Mouse (Mus musculus): ENCODE data around the gene Fstl1.

The Fstl1 gene

GRCm38 (mm10) chr16:37776860-37777651, at the start of gene Fstl1:
Gene Fstl1 (plus strand): TSS chr16:37776873.
- peak; percentile 24 to 71 for DNase-seq (ENCODE audit: inconsistent age in 2 of 2, low spot score in 1 of 2)

- DNase-seq (ENCODE audit: inconsistent age in 2 of 2, low spot score in 1 of 2): peak; percentile 67 to 89
Measured at GRCm38 (mm10) chr16:37728674-37729073, 48.0 kb upstream of the Fstl1 start.

- DNase-seq (ENCODE audit: inconsistent age in 2 of 2, low spot score in 1 of 2): peak in 1 of 2 experiments; percentile 58
Measured at GRCm38 (mm10) chr16:37729381-37730150, 47.1 kb upstream of the Fstl1 start.

GRCm38 (mm10) chr16:37730293-37730835, 46.3 kb upstream of the Fstl1 start:
- no peak for DNase-seq (ENCODE audit: inconsistent age in 2 of 2, low spot score in 1 of 2)

- DNase-seq (ENCODE audit: inconsistent age in 2 of 2, low spot score in 1 of 2): no peak
Measured at GRCm38 (mm10) chr16:37731431-37731830, 45.2 kb upstream of the Fstl1 start.

GRCm38 (mm10) chr16:37732023-37732761, 44.5 kb upstream of the Fstl1 start:
- no peak for DNase-seq (ENCODE audit: inconsistent age in 2 of 2, low spot score in 1 of 2)

- peak; percentile 27 to 74 for DNase-seq (ENCODE audit: inconsistent age in 2 of 2, low spot score in 1 of 2)
Measured at GRCm38 (mm10) chr16:37740076-37740475, 36.6 kb upstream of the Fstl1 start.

GRCm38 (mm10) chr16:37742266-37742665, 34.4 kb upstream of the Fstl1 start:
- DNase-seq (ENCODE audit: inconsistent age in 2 of 2, low spot score in 1 of 2): no peak

- no peak for DNase-seq (ENCODE audit: inconsistent age in 2 of 2, low spot score in 1 of 2)
Measured at GRCm38 (mm10) chr16:37752876-37753275, 23.8 kb upstream of the Fstl1 start.

- DNase-seq (ENCODE audit: inconsistent age in 2 of 2, low spot score in 1 of 2): no peak
Measured at GRCm38 (mm10) chr16:37753809-37754208, 22.9 kb upstream of the Fstl1 start.

- DNase-seq (ENCODE audit: inconsistent age in 2 of 2, low spot score in 1 of 2): peak; percentile 11 to 54
Measured at GRCm38 (mm10) chr16:37754483-37754882, 22.2 kb upstream of the Fstl1 start.

- no peak for DNase-seq (ENCODE audit: inconsistent age in 2 of 2, low spot score in 1 of 2)
Measured at GRCm38 (mm10) chr16:37757223-37757622, 19.4 kb upstream of the Fstl1 start.

- DNase-seq (ENCODE audit: inconsistent age in 2 of 2, low spot score in 1 of 2): no peak
Measured at GRCm38 (mm10) chr16:37763797-37764196, 12.9 kb upstream of the Fstl1 start.

- DNase-seq (ENCODE audit: inconsistent age in 2 of 2, low spot score in 1 of 2): no peak
Measured at GRCm38 (mm10) chr16:37776166-37776859, 360 bp upstream of the Fstl1 start.

- no peak for DNase-seq (ENCODE audit: inconsistent age in 2 of 2, low spot score in 1 of 2)
Measured at GRCm38 (mm10) chr16:37777796-37778475, 1.3 kb downstream of the Fstl1 start.

- no peak for DNase-seq (ENCODE audit: inconsistent age in 2 of 2, low spot score in 1 of 2)
Measured at GRCm38 (mm10) chr16:37778529-37778928, 1.9 kb downstream of the Fstl1 start.

GRCm38 (mm10) chr16:37779651-37780280, 3.1 kb downstream of the Fstl1 start:
- DNase-seq (ENCODE audit: inconsistent age in 2 of 2, low spot score in 1 of 2): no peak

GRCm38 (mm10) chr16:37780386-37780785, 3.7 kb downstream of the Fstl1 start:
- DNase-seq (ENCODE audit: inconsistent age in 2 of 2, low spot score in 1 of 2): no peak

GRCm38 (mm10) chr16:37780911-37781310, 4.2 kb downstream of the Fstl1 start:
- DNase-seq (ENCODE audit: inconsistent age in 2 of 2, low spot score in 1 of 2): no peak

- DNase-seq (ENCODE audit: inconsistent age in 2 of 2, low spot score in 1 of 2): no peak
Measured at GRCm38 (mm10) chr16:37784526-37784925, 7.9 kb downstream of the Fstl1 start.
